Mouse (Mus musculus) liver, embryonic 16.5 days (tissue): ENCODE results near the gene Sned1. TPM values are rescaled to one million over a fixed set of nuclear protein-coding genes. Genes with fewer than 3 reads are reported as not detected.

Experiments
- ATAC-seq: fragments of 200-750 bp; cut with Nextera tagmentation; 2 replicates; pipeline ENCODE4 v1.8.0; 2017; ENCODE audit warnings: low read depth, mild to moderate bottlenecking, moderate number of reproducible peaks, moderate library complexity
- H3K27ac ChIP-seq: fragments of 300-500 bp; sonication (generic); 2 replicates; pipeline ENCODE4 v1.5.1; 2014; ENCODE audit warnings: mild to moderate bottlenecking, low read length
- H3K27me3 ChIP-seq: fragments of 300-500 bp; sonication (generic); 2 replicates; pipeline ENCODE4 v1.6.1; 2014; ENCODE audit warnings: low read depth, low read length, mixed read lengths; ENCODE audit not compliant: control insufficient read depth, insufficient read depth
- H3K36me3 ChIP-seq: fragments of 300-500 bp; sonication (generic); 2 replicates; pipeline ENCODE4 v1.6.1; 2014; ENCODE audit warnings: mild to moderate bottlenecking; ENCODE audit not compliant: control insufficient read depth, insufficient read depth
- H3K4me1 ChIP-seq: fragments of 300-500 bp; sonication (generic); 2 replicates; pipeline ENCODE4 v1.6.1; 2014; ENCODE audit warnings: low read depth, low read length, mixed read lengths; ENCODE audit not compliant: control insufficient read depth
- H3K4me2 ChIP-seq: fragments of 300-500 bp; sonication (generic); 2 replicates; pipeline ENCODE4 v1.6.1; 2014; ENCODE audit warnings: low read depth, low read length, mixed read lengths
- H3K4me3 ChIP-seq: fragments of 300-500 bp; sonication (generic); 2 replicates; pipeline ENCODE4 v1.5.1; 2014; ENCODE audit warnings: low read depth, mild to moderate bottlenecking, low read length
- H3K9ac ChIP-seq: fragments of 300-500 bp; sonication (generic); 2 replicates; pipeline ENCODE4 v1.6.1; 2014; ENCODE audit warnings: low read depth, low read length
- H3K9me3 ChIP-seq: fragments of 300-500 bp; sonication (generic); replicated peaks from 2 replicates; pipeline ENCODE4 v1.6.1; 2016; ENCODE audit warnings: low read length; ENCODE audit not compliant: control insufficient read depth
- WGBS: fragments of 180-500 bp; shearing (Covaris S2); extraction: QIAGEN DNeasy Blood & Tissue Kit; methylation state at CpG from one replicate; pipeline ENCODE4 v1.1.7; 2014; ENCODE audit not compliant: insufficient replicate concordance; 5-methylcytosine and 5-hydroxymethylcytosine counted together
- polyA plus RNA-seq: library from polyadenylated mRNA; unstranded; fragments of >200 nt; fragmentation: Nextera tagmentation; extraction: Ambion mirVana; gene quantifications from 2 replicates; pipeline ENCODE4 v1.2.1, GENCODE M21; 2015

Sned1 gene
- polyA plus RNA-seq, 1 experiment from 2014 or later = 0.19 TPM

DNA sequence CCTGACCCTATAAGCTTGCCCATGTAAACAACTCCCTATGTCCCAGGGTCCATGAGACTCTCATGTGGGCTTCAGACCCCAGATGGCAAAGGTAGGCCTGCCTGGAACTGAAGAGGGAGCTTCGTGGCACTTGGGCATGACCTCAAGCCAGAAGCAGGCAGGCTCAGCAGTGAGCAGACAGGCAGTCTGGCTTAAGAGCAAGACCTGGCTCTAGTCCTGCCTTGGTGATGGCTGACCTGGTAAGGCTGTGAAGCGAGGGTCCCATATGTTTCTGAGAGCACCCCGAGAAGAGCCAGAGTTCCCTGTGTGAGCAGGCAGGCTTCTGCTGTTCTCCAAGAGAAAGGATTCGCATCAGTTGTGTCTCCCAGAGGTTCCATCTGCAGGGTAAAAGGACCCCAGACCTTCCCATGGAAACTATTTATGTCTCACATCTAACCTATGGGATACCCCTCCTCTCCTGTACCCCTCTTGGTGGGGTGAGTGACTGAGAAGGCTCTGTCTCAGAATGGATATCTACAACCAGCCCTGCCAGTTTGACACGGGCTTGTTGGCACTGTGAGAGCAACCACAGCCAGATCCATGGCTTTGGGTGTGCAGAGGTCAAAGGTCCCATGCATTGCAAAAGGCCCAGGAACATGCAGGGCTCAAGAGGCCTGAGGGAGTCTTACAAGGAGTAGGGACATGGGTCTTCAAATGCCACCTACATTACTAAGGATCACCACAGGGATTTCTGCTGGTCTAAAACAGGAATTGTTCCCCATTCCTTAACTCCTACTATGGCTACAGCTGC lies 9.7 kb upstream of the Sned1 start:
- Histone ChIP-seq H3K4me3 (no peak overlapping the region), H3K4me2 (no peak overlapping the region), H3K4me1 (no peaks in the 10 kb centered on the region), H3K9me3 (no peaks in the 10 kb centered on the region), H3K27ac (no peak overlapping the region), H3K36me3 (no peaks in the 10 kb centered on the region), H3K9ac (no peak overlapping the region), H3K27me3 (peaks cover 5% of the 10 kb centered on the region)
- 52% methylated on average over 5 of the region's 5 CpGs for WGBS
- no peak for ATAC-seq

DNA sequence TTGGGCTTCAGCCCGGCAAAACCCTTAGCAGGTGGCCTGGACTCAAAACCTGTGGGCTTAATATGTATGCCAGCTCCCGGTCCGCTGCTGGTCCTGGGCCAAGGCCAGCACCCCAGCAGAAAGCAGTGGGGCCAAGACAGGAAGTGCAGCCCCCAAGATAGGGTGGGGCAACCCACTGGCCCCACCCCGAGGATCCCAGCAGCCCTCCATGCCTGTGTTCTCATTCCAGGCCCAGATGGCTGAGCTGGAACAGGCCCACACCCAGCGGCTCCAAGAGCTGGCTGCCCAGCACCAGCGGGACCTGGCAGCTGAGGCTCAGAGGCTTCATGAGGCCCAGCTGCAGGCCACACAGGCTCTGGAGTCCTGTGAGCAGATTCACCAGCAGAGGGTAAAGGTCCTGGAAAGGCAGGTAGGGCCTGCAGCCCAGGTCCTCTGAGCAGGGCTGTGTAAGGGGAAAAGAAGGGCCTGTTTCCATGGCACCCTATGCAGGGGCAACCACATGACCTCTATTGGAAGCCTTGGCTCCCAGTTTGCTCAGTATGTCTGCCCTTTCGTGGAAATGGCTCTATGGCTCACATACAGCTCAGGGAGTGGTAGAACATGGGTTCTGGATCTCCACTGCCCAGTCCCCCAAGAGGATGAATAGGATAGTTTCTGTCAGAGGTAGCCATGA lies 8.2 kb upstream of the Sned1 start:
- 67% methylated on average over 7 of the region's 7 CpGs for WGBS
- no peak overlapping the region for H3K4me3 ChIP-seq
- H3K27me3 ChIP-seq = peaks cover 5% of the 10 kb centered on the region
- no peak overlapping the region for H3K4me2 ChIP-seq
- no peak overlapping the region for H3K9ac ChIP-seq
- H3K27ac ChIP-seq = no peak overlapping the region
- no peaks in the 10 kb centered on the region for H3K4me1 ChIP-seq
- H3K36me3 ChIP-seq = no peaks in the 10 kb centered on the region
- ATAC-seq = no peak
- H3K9me3 ChIP-seq = no peaks in the 10 kb centered on the region

DNA sequence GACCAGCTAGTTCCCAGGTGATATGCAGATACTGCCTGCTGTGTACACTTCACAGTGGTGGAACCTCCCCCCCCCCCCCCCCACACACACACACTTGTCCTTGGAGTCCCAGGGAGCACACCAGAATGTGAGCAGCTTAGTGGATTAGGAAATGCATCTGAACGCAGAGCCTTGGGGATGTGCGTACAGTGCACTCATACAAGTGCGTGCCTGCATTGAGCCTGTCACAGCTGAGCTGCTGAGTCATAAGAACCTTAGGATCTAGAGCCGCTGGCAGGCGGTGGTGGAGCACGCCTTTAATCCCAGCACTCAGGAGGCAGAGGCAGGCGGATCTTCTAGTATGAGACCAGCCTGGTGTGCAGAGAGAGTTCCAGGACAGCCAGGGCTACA lies 7.7 kb upstream of the Sned1 start:
- Histone ChIP-seq H3K4me2 (no peak overlapping the region), H3K9ac (no peak overlapping the region), H3K9me3 (no peaks in the 10 kb centered on the region), H3K4me1 (no peaks in the 10 kb centered on the region), H3K27me3 (peaks cover 5% of the 10 kb centered on the region), H3K4me3 (no peak overlapping the region), H3K36me3 (no peaks in the 10 kb centered on the region), H3K27ac (no peak overlapping the region)
- no peak for ATAC-seq
- 70% methylated on average over 7 of the region's 7 CpGs for WGBS

DNA sequence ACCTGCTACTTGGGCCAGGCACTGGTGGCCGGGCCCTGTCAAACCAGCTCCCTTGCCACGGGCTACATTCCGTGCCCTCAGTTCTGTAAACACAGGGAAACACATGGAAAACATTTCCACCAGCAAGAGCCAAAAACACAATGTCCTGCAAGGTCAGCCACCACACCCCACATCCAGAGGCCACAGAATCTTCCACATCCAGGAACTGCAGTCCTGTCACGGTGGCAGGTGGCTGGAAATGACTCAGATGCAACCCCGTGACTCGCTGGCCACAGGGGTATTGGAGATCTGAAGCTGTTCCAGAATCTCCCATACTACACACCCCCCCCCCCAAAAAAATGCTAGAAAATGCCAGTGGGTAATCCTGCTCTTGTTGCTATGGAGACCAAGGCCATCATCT lies 6.4 kb upstream of the Sned1 start:
- 66% methylated on average over 6 of the region's 6 CpGs for WGBS
- no peak for ATAC-seq
- Histone ChIP-seq H3K27ac (no peak overlapping the region), H3K36me3 (no peaks in the 10 kb centered on the region), H3K9ac (no peak overlapping the region), H3K4me2 (no peak overlapping the region), H3K27me3 (peaks cover 5% of the 10 kb centered on the region; the same call in 1 of the 2 replicates), H3K4me1 (no peaks in the 10 kb centered on the region), H3K4me3 (no peak overlapping the region), H3K9me3 (no peaks in the 10 kb centered on the region)

DNA sequence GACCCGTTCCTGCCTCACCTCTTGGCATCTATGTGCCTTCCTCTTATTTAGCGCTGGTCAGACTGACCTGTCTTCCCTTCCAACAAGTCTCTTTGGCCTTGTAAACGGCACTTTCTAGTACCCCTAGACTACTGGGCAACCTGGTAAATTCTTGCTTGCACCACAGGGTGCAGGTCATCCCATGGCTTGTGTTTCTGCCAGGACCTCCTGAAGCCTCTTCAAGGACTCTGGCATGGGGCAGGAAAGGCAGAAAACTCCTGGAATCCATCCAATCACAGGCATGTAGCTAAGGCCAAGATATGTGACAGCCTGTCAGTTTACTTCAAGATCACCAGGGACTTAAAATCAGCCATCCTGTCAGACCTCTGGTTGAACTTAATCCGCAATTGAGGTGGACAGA lies 6.0 kb upstream of the Sned1 start:
- Histone ChIP-seq H3K4me3 (no peak overlapping the region), H3K9ac (no peak overlapping the region), H3K27ac (no peak overlapping the region), H3K4me2 (no peak overlapping the region), H3K9me3 (no peaks in the 10 kb centered on the region), H3K36me3 (no peaks in the 10 kb centered on the region), H3K4me1 (no peaks in the 10 kb centered on the region), H3K27me3 (peaks cover 6% of the 10 kb centered on the region; the same call in 1 of the 2 replicates)
- WGBS = 55% methylated on average over 4 of the region's 4 CpGs
- no peak for ATAC-seq

DNA sequence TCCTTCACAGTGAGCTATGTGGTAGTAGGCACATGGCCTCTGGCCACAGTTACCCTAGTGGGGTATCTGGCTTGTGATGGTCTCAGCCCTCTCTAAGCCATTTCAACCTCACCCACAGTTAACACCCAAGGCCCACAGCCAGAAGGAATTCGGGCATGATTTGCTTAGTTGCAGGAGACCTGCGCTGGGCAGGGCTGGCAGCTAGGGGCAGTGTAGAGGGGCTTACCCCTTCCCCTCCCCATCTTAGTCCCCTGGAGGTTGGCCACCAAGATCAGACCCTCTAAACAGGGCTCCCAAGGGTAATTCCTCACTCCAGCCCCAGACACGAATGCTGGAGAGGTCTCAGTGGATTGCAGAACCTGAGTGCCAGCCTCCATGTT lies 894 bp downstream of the Sned1 start:
- Histone ChIP-seq H3K4me1 (no peaks in the 10 kb centered on the region; the same call in 1 of the 2 replicates), H3K9ac (no peak overlapping the region), H3K4me3 (peak overlapping the region; percentile 52), H3K27ac (no peak overlapping the region), H3K9me3 (no peaks in the 10 kb centered on the region), H3K4me2 (peak overlapping the region; percentile 81), H3K36me3 (no peaks in the 10 kb centered on the region), H3K27me3 (peaks cover 38% of the 10 kb centered on the region)
- WGBS = 10% methylated on average over 3 of the region's 3 CpGs
- no peak for ATAC-seq

DNA sequence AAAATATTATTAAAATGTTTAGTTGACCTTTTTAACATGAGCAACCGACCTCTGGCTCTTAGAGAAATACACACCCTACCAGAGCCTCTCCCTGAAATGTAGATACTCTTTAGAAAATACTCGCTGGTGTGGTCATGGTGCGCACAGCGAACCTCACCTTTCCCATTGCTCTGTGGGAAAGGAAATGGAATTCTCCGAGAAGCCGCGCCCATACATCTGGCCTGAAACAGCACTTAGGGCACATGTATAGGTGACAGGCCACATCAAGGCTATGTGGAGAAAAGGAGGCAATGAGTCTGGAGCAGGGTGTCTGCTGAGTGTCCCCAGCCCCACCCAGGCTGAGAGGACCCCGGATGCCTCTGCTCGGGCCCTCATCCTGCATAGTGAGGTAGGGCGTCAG lies 2.0 kb downstream of the Sned1 start:
- no peak for ATAC-seq
- Histone ChIP-seq H3K9me3 (no peaks in the 10 kb centered on the region), H3K4me3 (no peak overlapping the region), H3K27me3 (peaks cover 38% of the 10 kb centered on the region), H3K27ac (no peak overlapping the region), H3K36me3 (no peaks in the 10 kb centered on the region), H3K4me1 (no peaks in the 10 kb centered on the region; the same call in 1 of the 2 replicates), H3K4me2 (no peak overlapping the region), H3K9ac (no peak overlapping the region)
- 71% methylated on average over 10 of the region's 10 CpGs for WGBS

DNA sequence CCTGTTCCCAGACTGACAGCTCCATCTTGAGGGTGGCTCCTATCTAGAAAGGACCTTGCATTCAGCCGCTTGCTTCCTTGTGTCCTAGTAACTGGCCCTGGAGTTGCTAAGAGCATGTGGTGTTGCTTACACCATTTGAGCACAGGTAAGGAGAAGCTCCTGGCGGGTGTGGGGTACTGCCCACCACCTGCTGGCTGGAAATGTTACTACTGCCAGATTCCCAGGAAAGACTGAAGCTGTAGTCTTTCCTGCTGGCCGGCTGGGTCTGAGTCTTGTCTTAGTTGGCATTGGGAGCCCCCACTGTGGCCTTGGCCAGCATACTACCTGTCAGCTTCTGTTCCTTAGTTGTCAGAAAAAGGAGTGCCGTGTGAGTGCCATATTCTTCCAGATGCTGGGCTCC lies 2.6 kb downstream of the Sned1 start:
- no peak; the same call in 1 of the 2 replicates for ATAC-seq
- Histone ChIP-seq H3K4me3 (no peak overlapping the region), H3K36me3 (no peaks in the 10 kb centered on the region), H3K4me2 (no peak overlapping the region), H3K27ac (no peak overlapping the region), H3K9ac (no peak overlapping the region), H3K9me3 (no peaks in the 10 kb centered on the region), H3K4me1 (no peaks in the 10 kb centered on the region; the same call in 1 of the 2 replicates), H3K27me3 (peaks cover 38% of the 10 kb centered on the region)
- 44% methylated on average over 4 of the region's 4 CpGs for WGBS

DNA sequence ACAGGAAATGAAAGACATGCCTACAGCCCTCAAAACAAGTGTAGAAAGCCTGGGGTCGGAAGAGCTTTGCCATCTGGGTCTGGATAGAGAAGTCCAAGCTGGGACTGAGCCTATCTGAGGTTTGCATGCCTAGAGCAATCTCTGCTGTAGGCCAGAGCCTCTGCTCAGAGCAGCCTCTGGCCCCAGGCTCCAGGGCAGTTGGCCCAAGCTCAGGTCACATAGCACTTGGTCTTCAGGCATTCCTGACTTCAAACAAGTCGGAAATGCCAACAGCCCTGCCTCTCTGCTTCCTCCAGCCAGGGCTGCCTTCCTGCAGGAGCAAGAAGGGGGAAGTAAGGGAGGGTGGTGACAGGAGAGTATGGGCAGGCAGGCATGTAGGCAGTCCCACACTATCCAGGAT lies 10.3 kb downstream of the Sned1 start:
- Histone ChIP-seq H3K27me3 (no peaks in the 10 kb centered on the region), H3K4me1 (no peaks in the 10 kb centered on the region), H3K36me3 (no peaks in the 10 kb centered on the region), H3K27ac (no peak overlapping the region), H3K4me2 (no peak overlapping the region), H3K4me3 (no peak overlapping the region), H3K9me3 (no peaks in the 10 kb centered on the region), H3K9ac (no peak overlapping the region)
- 32% methylated on average over 2 of the region's 2 CpGs for WGBS
- no peak for ATAC-seq
